Mouse (Mus musculus) 3T3-L1 (cell line): ENCODE data around the gene Mest.

Experiments
- DNase-seq: peaks from one replicate; pipeline ENCODE4 v3.0.0-alpha.2; 2015; ENCODE audit warnings: low read depth, low spot score

Mest gene

GRCm38 (mm10) chr6:30723331-30723730 lies at the start of gene Mest:
Gene Mest, plus strand, starts transcription at chr6:30723547.
- DNase-seq, result no peak

DNA sequence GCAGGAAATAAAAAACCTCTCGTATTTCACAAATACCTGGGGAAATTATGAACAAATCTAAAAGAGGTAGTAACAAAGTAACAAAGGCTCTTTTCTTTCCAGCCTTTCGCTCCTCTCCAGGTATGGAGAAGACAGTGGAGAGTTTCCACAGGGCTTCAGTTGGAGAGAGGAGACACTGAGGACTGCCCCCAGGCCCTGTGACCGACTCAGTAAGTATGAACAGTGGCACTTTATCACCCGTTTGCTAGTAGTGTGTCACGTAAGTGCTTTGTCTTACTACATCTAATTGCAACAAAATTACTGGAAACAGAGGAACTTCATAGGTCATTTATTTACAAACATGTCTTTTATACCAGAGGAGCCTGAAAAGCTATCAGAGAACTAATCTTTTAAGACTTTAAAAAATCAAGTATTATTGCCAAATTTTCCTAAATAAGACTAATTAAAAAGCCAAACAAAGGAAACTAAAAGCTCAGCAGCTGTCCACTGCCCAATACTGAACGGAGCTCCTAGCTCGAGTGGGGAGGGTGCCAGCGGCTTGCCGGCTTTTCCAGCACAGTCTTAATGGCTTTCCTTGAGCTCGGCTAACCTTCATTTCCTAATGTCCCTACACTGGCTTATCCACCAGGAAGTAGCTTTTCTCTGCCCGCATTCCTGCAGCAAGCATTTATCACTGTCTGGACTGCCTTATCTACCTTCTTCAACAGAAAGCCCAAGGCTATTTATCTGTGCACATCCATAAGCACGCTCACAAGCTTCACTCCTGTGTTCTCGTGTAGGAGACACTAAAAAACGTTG lies 49.4 kb upstream of the Mest start:
- no peak for DNase-seq

- no peak for DNase-seq
These were observed 48.5 kb upstream of the Mest start for GRCm38 (mm10) chr6:30674714-30675280.

DNA sequence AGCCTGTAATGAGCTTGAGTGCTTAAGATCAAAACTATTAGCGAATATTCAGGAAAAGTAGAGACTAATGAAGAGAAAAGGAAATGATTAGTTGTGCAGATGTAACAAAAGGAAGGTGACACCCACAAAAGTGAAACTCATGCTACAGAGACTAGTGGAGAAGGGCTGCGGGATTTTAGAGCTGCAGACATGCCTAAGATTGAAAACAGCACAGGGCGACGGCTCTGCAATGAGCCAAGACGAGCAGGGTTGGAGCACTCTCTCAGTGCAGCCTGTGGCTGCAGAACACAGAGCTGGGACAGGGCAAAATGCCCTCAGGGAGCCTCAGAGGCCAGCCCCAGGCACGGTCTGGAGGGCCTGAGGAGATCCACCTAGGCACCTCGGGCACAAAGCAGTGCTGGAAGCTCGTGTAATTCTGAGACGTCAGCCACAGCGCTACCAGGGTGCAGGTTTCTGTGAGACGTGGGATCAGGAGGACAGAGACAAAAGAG lies 48.0 kb upstream of the Mest start:
- no peak for DNase-seq

DNA sequence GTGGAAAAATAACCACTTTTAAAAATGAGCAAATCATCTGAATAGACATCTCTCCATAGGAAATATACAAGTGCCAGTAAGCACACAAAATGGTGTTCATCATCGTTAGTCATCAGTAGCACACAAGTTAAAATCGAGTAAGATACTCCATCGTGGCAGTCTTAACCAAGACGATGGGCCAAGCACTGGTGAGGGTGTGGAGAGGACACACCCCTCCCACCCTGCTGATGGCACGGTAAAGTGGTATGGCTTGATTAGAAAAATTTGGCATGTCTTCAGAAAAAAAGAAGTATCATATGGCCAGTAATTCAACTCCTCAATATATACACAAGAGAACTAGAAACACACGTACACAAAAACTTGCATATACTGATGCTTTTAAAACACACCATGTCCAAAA lies 46.8 kb upstream of the Mest start:
- no peak for DNase-seq

DNA sequence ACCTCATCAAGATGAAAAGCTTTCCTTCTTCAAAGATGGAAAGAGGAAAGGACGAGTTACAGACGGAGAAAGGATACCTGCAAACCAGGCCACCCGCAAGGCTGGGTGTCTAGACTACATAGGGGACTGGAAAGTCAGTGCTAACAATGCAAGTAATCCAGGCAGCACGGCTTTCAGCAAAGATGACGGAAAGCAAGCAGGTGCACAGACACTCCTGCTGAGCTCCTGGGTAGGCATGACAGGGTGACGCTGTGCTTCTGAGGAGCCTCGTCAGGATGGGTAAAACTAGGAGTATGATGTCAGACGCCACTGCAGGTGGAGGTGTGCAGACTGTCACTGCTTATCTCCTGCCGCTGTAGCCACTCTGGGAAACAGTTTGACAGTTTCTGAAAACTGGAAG lies 45.8 kb upstream of the Mest start:
- DNase-seq, result no peak

DNA sequence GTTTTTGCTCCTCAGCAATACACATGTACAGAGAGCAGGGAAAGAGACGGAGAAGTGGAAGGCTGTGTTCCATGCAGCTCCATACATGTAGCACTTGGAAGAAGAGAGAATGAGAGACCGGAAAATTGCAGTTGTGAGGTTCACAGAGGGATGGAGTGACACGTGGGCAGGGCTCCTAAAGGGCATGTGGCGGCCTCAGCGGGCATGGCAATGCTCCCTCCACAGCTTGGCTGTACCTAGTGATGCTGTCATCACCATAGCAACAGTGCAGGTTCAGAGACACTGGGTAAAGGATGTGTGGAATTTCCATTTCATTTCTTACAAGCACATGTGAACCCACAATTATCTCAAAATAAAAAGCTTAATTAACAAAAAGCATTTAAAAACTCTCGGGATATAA lies 44.9 kb upstream of the Mest start:
- no peak for DNase-seq

GRCm38 (mm10) chr6:30679567-30679966 lies 43.8 kb upstream of the Mest start:
- DNase-seq, result no peak

- no peak for DNase-seq
These were observed 42.9 kb upstream of the Mest start for GRCm38 (mm10) chr6:30680442-30680841.

DNA sequence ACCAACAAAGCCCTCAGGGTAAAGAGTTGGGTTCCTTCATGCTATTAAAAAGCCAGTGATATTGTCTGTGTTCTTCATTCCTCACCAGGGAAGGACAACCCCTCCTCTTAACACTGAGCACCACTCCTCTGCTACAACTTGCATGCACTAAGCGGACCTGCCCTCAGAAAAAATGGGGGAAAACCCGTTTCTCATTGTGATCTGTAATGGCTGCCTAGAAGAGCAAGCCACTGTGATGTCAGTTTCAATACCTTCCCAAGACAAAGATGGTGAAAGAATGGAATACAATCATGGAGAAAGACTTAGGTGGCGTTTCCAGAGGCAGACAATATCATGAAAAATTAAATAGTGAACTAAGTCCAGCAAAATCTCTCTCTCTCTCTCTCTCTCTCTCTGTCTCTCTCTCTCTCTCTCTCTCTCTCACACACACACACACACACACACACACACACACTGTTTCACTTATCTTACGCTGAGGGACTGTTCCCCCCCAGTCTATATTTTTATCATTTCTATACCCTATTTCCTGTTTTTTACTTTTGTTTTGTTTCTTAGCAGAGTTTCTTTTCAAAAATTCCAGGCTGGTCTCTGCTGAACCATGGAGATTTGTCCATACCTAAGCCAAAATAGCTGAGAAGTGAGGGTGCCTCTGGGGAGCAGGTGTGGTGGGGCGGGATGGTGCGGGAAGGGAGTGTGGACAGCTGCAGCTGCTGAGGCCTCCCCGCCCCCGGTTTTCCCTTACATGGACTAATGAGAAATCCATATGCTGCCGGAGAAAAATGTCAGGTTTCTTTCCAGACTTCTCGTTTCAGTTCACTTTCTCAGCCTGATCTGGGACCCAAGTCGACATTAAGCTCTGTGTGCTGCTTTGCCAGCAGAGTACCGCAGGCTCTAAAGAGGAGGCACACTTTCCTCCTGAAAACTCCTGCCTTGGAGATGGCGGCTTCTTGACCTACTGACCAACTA lies 41.1 kb upstream of the Mest start:
- peak; percentile 16 for DNase-seq

DNA sequence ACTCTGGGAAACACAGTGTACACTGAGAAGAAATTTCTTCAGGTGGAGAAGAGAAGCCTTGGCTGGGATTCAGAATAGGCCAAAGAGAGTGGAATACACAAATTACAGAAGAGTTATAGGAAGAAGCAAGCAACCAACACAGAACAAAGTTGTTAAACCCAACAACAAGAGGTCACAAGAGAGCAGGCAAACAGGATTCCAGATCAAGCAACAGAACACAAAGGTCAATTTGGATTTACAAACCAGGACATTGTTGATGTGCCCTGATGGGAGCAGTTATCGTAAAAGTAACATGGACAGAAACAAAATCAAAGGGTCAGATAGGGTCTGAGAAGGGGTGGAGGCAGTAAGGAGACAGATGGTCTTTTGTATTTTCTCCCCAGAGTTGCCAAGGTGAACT lies 38.8 kb upstream of the Mest start:
- no peak for DNase-seq

DNA sequence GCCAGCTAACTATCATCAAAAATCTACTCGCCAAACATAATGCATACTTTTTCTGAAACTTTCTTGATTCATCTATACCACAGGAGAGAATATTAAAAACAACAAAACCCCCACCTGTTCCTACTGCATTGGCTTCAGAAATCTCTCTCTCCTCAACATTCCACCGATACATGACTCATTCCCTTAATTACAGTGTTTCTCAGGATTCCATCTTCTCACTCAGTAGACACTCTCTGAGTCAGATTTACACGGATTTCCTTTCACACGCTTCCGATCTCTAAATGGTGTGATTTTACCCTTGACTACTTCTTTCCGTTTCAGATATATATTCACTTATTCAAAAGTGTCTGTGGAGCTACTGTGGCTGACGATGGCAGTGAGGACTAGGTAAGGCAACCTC lies 36.1 kb upstream of the Mest start:
- peak; percentile 58 for DNase-seq

DNA sequence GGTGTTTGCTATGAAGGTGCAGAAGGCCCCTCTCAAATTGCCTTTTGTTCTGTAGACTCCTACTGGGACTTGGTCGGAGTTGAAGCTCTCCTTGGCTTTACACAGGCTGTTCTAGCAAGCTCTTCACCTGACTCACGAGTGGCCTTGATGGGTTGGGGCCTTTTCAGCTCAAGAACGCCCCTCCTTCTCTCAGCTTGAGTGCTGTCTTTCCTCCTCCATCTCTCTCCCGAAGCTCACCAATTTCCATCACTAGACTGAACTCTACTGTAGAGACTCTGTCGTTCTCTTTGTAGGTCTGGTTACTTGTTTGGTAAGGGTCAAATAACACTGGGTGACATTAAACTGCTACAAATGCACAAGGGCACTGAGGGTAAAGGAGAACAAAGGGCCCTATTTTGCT lies 30.5 kb upstream of the Mest start:
- peak; percentile 51 for DNase-seq

- DNase-seq, result peak; percentile 96
These were observed 29.9 kb upstream of the Mest start, which contains the start of gene Cep41 for GRCm38 (mm10) chr6:30693350-30693991. Gene Cep41, minus strand, starts transcription at chr6:30693749.

DNA sequence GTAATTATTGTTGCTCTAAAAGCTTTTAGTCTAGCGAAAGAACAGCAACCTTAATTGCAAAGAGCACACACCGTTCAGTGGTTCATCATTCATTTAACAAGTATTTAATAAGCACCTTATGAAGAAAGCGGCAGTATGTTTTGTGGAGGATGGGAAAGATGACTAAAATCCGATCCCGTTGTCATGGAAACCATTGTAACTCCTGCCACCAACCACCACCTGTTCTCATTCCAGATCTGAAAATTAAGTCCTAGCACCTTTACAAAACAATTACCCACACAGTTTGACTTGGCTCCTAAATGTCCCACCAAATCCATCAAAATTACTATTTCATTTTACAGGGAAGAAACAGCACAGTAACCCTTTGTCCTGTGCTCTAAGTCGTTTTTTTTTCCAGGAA lies 29.1 kb upstream of the Mest start:
- DNase-seq, result peak; percentile 31

DNA sequence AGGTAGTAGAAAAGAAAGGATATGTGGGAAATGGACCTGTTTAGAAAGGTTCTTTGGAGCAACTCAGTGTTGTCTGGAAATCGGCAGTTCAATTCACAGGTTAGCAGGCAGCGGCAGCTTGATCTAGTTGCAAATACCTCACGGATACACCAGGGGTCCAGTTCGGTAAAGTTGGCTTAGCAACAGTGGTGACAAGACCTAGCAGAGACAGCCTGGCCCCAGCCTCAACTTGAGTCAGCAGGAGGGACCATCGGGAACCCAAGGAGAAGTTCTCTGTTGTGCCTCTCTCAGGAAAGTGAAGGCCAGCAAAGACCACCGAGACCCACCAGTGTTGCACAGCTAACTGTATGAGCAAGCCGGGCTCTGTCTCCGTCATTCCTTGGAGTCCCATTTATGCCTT lies 28.2 kb upstream of the Mest start:
- DNase-seq, result no peak

DNA sequence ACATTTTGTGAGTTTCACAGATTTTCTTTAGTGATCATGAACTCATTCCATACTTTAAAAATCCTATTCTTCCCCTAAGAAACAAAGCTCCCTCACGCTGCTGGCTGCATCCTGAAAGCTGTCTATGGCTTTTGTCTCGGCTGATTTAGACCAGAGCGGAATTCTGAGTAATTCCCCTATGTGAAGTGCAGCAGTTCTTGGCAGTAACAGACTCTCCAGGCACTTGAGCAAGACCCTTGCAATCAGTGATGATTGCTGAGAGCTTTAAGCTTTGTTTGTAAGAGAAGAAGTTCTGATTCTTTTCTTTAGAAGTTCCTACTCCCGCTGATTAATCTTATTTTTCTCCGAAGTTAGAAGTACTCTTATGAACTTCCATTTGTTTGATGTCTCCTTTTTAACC lies 25.9 kb upstream of the Mest start:
- DNase-seq, result no peak

DNA sequence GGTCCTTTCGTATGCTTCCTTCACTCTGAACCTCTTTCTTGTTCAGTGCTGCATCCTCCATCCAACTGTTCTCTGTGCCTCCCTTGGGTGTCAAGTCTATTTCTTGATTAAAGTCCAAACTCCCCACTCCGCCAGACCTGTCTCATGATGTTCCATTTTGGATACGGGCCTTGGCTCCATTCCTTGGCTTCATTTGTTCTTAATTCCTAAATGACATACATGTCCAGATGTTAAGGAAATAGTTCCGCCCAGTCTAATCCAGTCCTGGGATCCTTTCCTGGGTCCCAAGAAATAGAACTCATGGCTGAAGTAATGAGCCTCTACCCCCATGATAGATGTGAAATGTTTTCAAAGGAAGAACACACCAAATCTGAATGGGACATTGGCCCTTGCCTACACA lies 25.3 kb upstream of the Mest start:
- DNase-seq, result no peak

DNA sequence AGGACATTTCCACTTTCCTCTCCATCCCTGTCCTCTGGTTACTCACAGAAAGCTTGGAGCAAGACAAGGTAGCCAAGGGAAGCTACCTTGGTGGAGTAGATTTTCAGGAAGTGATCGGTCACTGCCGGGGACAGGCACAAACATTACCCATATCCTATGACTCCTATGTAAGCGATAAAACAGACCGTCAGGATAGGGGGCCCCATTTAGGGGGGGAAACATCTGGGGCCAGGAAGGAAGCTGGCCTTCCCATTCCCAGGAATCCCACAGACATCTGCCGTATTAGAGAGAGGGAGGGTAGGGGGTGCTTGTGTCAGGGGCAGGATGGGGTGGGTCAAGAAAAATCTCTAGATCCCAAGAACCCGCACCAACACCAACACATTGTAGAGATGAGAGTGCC lies 23.2 kb upstream of the Mest start:
- DNase-seq, result no peak

DNA sequence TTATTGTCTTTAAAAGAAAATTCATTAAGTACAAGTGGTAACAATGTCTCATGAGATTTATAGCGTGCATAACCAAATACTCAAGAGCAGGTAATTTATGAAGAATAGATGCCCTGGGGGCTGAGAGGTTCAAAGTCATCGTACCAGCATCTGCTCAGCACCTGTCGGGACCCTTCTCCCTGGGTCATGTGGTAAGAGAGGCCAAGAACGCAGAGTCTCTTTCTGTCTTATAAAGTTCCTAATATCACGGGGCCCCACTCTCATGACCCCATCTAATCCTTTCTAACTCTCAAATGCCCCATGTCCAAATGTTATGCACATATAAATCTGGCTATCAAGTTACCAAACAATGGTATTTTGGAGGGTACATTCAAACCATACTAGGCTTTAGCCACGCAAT lies 20.5 kb upstream of the Mest start:
- DNase-seq, result no peak

DNA sequence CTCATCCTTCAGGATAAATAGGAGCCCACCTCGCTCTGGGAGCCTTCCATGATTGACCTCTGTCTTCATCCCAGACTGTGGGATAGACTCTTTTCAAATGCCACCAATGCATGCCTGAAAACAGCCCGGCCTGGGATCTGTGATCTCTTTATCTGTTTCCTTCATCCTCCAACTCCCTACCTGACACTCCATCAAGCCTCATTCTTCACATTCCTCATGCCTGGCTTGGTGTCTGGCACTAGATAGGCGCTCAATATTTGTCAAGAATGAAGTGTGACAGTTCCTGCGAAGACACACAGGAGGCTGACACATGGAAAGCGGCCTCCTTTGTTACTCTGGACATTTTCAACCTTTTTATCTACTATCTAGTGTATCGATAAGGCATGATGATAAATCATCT lies 19.9 kb upstream of the Mest start:
- no peak for DNase-seq
